Mouse (Mus musculus): ENCODE results near the gene Slco4c1.

DNA sequence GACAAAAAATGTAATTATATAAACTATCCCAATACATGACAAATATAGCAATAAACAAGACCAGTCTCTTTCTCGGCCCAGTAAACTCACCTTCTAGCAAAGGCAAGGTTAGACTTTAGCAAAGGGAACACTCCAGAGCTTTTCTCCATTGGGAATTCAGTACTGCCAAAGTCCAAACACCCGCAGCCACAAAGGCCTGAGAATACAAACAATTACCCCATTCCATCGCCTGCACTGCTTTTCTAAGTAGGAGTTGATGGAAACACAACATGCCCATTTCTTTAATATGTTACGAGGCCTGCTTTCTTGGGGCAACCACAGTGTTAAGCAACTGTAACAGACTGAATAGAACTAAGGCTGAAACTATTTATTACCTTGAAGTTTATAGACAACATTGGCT is 18.4 kb downstream of the Slco4c1 start:
- TF ChIP-seq HCFC1 (IDR thresholded peaks at IDR 0.05; ENCODE audit: borderline replicate concordance, insufficient read depth, low read length) (no peak), MAFK (IDR thresholded peaks at IDR 0.05; ENCODE audit: insufficient read depth, low read depth, low read length) (no peak), CHD2 (IDR thresholded peaks at IDR 0.05; ENCODE audit: low read depth, low read length) (no peak), ZNF384 (IDR thresholded peaks at IDR 0.05; ENCODE audit: low read depth, low read length) (no peak), ZC3H11A (IDR thresholded peaks at IDR 0.05; ENCODE audit: borderline replicate concordance, low read depth, low read length) (no peak)
